Mouse (Mus musculus) bone marrow macrophage, adult 2 months (primary cell): ENCODE results near the gene Cnnm3. TPM values are rescaled to one million over a fixed set of nuclear protein-coding genes. Genes with fewer than 3 reads are reported as not detected.

Source experiments
- H3K27ac ChIP-seq: 2 replicates; pipeline ENCODE4 v1.5.1; 2012; ENCODE audit warnings: low read depth, low read length; ENCODE audit not compliant: insufficient read depth
- H3K4me1 ChIP-seq: 2 replicates; pipeline ENCODE4 v1.6.1; 2012; ENCODE audit warnings: low read length; ENCODE audit not compliant: control insufficient read depth, insufficient read depth
- H3K4me3 ChIP-seq: 2 replicates; pipeline ENCODE4 v1.5.1; 2012; ENCODE audit warnings: mild to moderate bottlenecking, low read length, moderate library complexity; ENCODE audit not compliant: insufficient read depth
- CTCF ChIP-seq: IDR thresholded peaks from 2 replicates; pipeline ENCODE4 v1.5.1; 2012; ENCODE audit warnings: low read depth, mild to moderate bottlenecking, low read length, moderate library complexity
- POLR2A ChIP-seq: IDR thresholded peaks from 2 replicates; pipeline ENCODE4 v1.6.1; 2012; ENCODE audit warnings: mild to moderate bottlenecking, low read depth, low read length, borderline replicate concordance
- polyA plus RNA-seq: library from polyadenylated mRNA; stranded (reverse); fragments of >200 nt; gene quantifications from 2 replicates; pipeline ENCODE4 v1.2.4, GENCODE M21; 2012; ENCODE audit not compliant: missing spikeins, insufficient read depth, insufficient read length

Cnnm3 gene
- polyA plus RNA-seq, 1 experiment = 22.9 TPM

- TF ChIP-seq CTCF (no peak), POLR2A (no peak)
- Histone ChIP-seq H3K27ac (no peak overlapping the region), H3K4me3 (no peak overlapping the region), H3K4me1 (peaks cover 42% of the 10 kb centered on the region)
These were observed 36.1 kb upstream of the Cnnm3 start for GRCm38 (mm10) chr1:36475480-36476110.

DNA sequence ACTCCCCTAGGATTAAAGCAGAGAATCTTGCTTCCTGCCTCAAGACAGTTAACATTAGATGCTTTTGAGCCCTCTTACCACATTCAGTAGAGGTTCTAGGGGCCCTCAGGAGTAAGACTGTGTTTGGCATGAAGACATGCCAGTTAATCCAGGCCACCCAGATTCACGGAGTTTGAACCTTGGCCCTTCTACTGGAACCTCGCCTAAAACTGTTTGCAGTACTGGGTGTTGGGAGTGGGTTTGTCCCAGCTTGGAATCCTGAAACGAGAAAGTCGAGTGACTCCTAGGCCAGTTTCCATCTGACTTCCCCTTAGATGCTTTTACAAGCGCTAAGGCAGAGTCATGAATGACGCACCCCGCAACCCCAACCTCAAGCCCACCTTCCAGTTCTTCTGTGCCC, 35.2 kb upstream of the Cnnm3 start:
- Histone ChIP-seq H3K4me3 (no peak overlapping the region), H3K4me1 (peaks cover 40% of the 10 kb centered on the region), H3K27ac (no peak overlapping the region)
- TF ChIP-seq CTCF = no peak
- no peak for TF ChIP-seq POLR2A

GRCm38 (mm10) chr1:36478343-36478795, 33.3 kb upstream of the Cnnm3 start:
- TF ChIP-seq POLR2A (no peak), CTCF (no peak)
- Histone ChIP-seq H3K4me1 (peaks cover 26% of the 10 kb centered on the region), H3K27ac (no peak overlapping the region), H3K4me3 (no peak overlapping the region)

- Histone ChIP-seq H3K4me1 (peaks cover 8% of the 10 kb centered on the region), H3K27ac (no peak overlapping the region), H3K4me3 (no peak overlapping the region)
- TF ChIP-seq POLR2A (no peak), CTCF (no peak)
These were observed 31.5 kb upstream of the Cnnm3 start for GRCm38 (mm10) chr1:36479903-36480899.

DNA sequence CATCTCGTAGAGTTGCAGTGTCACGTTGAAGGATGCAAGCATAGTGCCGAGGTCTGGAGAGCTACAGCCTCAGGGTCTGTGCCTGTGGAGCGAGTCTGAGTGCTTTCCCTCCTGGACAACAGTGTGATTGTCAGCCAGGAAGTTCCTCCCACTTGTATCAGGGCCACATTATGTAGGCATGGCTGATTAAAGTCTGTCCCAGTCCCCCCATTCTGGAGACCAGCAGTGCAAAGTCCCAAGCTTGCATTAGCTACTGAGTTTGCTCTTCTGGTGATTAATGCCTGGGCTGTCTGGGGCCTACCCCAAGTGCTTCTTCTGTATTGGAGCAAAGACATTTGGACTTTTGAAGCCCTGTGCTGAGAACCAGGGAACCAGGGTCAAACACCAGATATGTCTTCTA, 27.8 kb upstream of the Cnnm3 start:
- Histone ChIP-seq H3K27ac (no peak overlapping the region), H3K4me1 (no peaks in the 10 kb centered on the region; the same call in 1 of the 2 replicates), H3K4me3 (no peak overlapping the region)
- TF ChIP-seq CTCF = no peak
- TF ChIP-seq POLR2A = no peak

DNA sequence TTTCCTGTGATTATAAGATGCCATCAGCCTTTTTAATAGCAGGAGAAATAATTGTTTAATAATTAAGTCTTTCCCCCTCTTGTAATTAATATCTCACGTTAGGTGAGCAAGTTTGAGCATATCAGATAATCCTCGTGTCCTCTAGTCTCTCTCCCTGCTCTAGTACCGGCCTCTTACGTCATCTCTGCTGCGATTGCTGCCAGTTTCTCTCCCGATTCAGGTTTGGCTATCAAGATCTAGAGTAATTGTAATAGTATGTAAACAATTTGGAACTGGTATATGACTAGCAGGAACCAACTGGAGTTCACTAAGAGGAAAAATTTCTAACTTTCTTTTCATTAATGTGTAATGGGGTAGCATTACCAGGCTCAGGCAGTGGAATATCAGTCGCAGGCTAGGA, 26.6 kb upstream of the Cnnm3 start:
- Histone ChIP-seq H3K4me3 (no peak overlapping the region), H3K27ac (no peak overlapping the region), H3K4me1 (no peaks in the 10 kb centered on the region; the same call in 1 of the 2 replicates)
- TF ChIP-seq CTCF = no peak
- TF ChIP-seq POLR2A = no peak

DNA sequence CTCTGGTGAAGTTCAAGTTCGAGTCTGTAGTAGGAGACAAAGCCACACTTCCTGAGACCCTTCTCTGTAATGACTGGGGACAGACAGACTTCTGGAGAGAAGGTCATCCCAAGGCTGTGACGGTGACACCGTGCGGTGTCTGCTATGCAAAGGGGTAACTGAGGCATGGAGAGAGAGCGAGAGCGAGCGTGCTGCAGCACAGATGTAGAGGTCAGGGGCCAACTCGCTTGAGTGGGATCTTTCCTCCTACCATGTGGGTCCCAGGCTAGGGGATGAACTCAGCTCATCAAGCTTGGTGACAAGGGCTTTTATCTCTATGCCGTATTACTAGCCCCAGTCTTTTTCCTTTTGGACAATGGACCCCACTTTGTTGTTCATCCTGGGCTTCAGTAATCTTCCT, 24.6 kb upstream of the Cnnm3 start:
- Histone ChIP-seq H3K4me1 (no peaks in the 10 kb centered on the region; the same call in 1 of the 2 replicates), H3K4me3 (no peak overlapping the region), H3K27ac (no peak overlapping the region)
- TF ChIP-seq CTCF = no peak
- TF ChIP-seq POLR2A = no peak

- Histone ChIP-seq H3K27ac (no peak overlapping the region), H3K4me1 (peaks cover 3% of the 10 kb centered on the region; the same call in 1 of the 2 replicates), H3K4me3 (no peak overlapping the region)
- TF ChIP-seq CTCF (no peak), POLR2A (no peak)
These were observed 22.0 kb upstream of the Cnnm3 start for GRCm38 (mm10) chr1:36489661-36490060.

GRCm38 (mm10) chr1:36492416-36493139, 19.1 kb upstream of the Cnnm3 start:
- TF ChIP-seq POLR2A (no peak), CTCF (no peak)
- Histone ChIP-seq H3K4me3 (no peak overlapping the region), H3K27ac (no peak overlapping the region), H3K4me1 (peaks cover 3% of the 10 kb centered on the region; the same call in 1 of the 2 replicates)

DNA sequence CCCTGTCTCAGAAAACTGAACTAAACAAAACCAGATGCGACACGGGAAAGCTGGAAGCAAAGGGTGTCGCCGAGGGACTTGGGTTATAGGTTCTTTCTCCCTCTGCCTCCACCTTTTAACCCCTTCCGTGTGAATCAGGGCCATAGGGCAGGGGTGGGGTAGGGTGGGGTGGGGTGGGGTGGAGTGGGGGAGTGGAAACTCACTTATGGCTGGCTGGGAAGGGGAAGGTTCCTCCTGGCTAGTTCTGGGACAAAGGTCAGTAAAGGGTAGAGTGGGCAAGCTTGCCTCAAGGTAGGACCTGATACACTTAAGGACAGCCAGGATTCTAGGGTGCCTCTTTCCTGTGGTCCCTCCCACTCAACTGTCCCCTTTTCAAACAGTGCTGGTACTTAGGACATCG, 18.4 kb upstream of the Cnnm3 start:
- no peak overlapping the region for H3K27ac ChIP-seq
- H3K4me1 ChIP-seq = peaks cover 3% of the 10 kb centered on the region; the same call in 1 of the 2 replicates
- TF ChIP-seq CTCF = no peak
- no peak for TF ChIP-seq POLR2A
- H3K4me3 ChIP-seq = no peak overlapping the region
